Comparison of ENCODE assay signal across 8 mouse cellular contexts in the genomic region with DNA sequence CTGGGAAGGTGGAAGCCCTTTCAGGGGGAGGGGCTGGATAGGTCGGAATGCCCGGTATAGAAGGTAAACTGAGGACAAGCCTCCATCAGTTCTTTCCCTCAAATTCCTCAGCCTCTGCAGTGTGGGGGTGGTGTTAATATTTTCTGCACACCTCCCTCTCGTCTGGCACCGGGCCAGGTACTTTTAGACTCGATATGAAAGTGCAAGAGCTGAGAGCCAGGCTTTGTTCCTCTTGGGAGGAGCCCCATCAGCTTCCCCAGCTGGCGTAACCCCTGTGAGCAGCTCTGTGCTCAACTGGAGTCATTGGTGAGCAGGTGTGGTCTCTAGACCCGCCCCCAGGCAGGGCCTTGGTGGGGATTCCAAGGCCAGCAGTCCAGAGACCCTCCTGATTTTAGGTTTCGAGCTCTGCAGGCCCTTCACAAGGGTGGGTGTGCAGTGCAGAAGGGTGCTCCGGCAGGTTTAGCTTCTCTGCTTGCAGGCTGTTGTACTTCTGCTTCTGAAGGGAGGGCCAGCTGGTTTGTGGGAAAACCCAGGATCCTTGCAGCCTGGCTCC. TPM values are rescaled to one million over a fixed set of nuclear protein-coding genes. Genes with fewer than 3 reads are reported as not detected.
DNase-seq lines count a peak whose midpoint lies in the region; ATAC-seq and TF ChIP-seq lines count a peak whose summit lies in the region.

No protein-coding gene starts in this region.

- H3K4me1 ChIP-seq in hindbrain, embryonic 10.5 days (replicated peaks), result peaks cover 29% of the 10 kb centered on the region
- peaks cover 3% of the 10 kb centered on the region; the same call in 1 of the 2 replicates for H3K4me1 ChIP-seq in hindbrain, embryonic 11.5 days (replicated peaks; ENCODE audit: control insufficient read depth, insufficient read depth, low read length)
- H3K4me1 ChIP-seq in heart, embryonic 15.5 days (replicated peaks), result peaks cover 12% of the 10 kb centered on the region
- H3K4me1 ChIP-seq in lung, postnatal 0 days (ENCODE audit: insufficient read depth, low read depth, low read length), result no peaks in the 10 kb centered on the region; the same call in 1 of the 2 replicates

- no peaks in the 10 kb centered on the region for H3K9me3 ChIP-seq in hindbrain, embryonic 10.5 days
- no peaks in the 10 kb centered on the region for H3K9me3 ChIP-seq in hindbrain, embryonic 11.5 days (ENCODE audit: control insufficient read depth, low read length)
- no peaks in the 10 kb centered on the region for H3K9me3 ChIP-seq in heart, embryonic 15.5 days (replicated peaks)
- H3K9me3 ChIP-seq in lung, postnatal 0 days (ENCODE audit: low read length), result no peaks in the 10 kb centered on the region

- no peak overlapping the region; the same call in 1 of the 2 replicates for H3K9ac ChIP-seq in hindbrain, embryonic 11.5 days (ENCODE audit: low read depth, low read length)
- H3K9ac ChIP-seq in heart, embryonic 15.5 days, result 0 out of 2 replicates have a peak overlapping the region, but pooled peaks have one; percentile 28
- no peak overlapping the region for H3K9ac ChIP-seq in lung, postnatal 0 days (replicated peaks; ENCODE audit: low read depth)

- no peak for TF ChIP-seq CTCF in lung, postnatal 0 days (IDR thresholded peaks at IDR 0.05)

- no peak overlapping the region; the same call in 1 of the 2 replicates for H3K4me3 ChIP-seq in hindbrain, embryonic 10.5 days
- no peak overlapping the region for H3K4me3 ChIP-seq in hindbrain, embryonic 11.5 days (ENCODE audit: low read depth, low read length)
- peak overlapping the region; percentile 29 for H3K4me3 ChIP-seq in heart, embryonic 15.5 days
- H3K4me3 ChIP-seq in lung, postnatal 0 days (ENCODE audit: low read depth, low read length), result 0 out of 2 replicates have a peak overlapping the region, but pooled peaks have one; percentile 3

- WGBS in hindbrain, embryonic 10.5 days, result 27% methylated on average over 9 of the region's 9 CpGs
- 30% methylated on average over 9 of the region's 9 CpGs for WGBS in hindbrain, embryonic 11.5 days
- 21% methylated on average over 9 of the region's 9 CpGs for WGBS in heart, embryonic 15.5 days
- 20% methylated on average over 9 of the region's 9 CpGs for WGBS in lung, postnatal 0 days

- TF ChIP-seq EP300 in lung, postnatal 0 days (IDR thresholded peaks at IDR 0.05), result no peak

- no peak for DNase-seq in hindbrain, embryonic 10.5 days (ENCODE audit: low spot score)
- DNase-seq in hindbrain, embryonic 11.5 days (ENCODE audit: low spot score), result no peak
- peak; percentile 53 to 65 for DNase-seq in cerebellum, postnatal 36 days
- DNase-seq in layer of hippocampus, adult 9-11 months, result peak; percentile 85
- DNase-seq in lung, postnatal 0 days (ENCODE audit: low spot score), result peak; percentile 59
- peak; percentile 82 to 90 for DNase-seq in right cerebral cortex, postnatal 36 days (ENCODE audit: low spot score in 2 of 2)
- DNase-seq in gastrocnemius, adult 18-20 months (ENCODE audit: low spot score), result no peak

- H3K27me3 ChIP-seq in hindbrain, embryonic 10.5 days (ENCODE audit: insufficient read depth, poor library complexity, severe bottlenecking), result peaks cover 19% of the 10 kb centered on the region
- no peaks in the 10 kb centered on the region; the same call in 1 of the 2 replicates for H3K27me3 ChIP-seq in hindbrain, embryonic 11.5 days (ENCODE audit: control insufficient read depth, insufficient read depth, low read length)
- peaks cover 12% of the 10 kb centered on the region; the same call in 1 of the 2 replicates for H3K27me3 ChIP-seq in heart, embryonic 15.5 days
- H3K27me3 ChIP-seq in lung, postnatal 0 days (replicated peaks; ENCODE audit: insufficient read depth, low read length), result no peaks in the 10 kb centered on the region

- peak overlapping the region; percentile 10; the same call in 1 of the 2 replicates for H3K27ac ChIP-seq in hindbrain, embryonic 10.5 days
- H3K27ac ChIP-seq in hindbrain, embryonic 11.5 days (ENCODE audit: low read depth, low read length), result no peak overlapping the region
- peak overlapping the region; percentile 45; the same call in 1 of the 2 replicates for H3K27ac ChIP-seq in heart, embryonic 15.5 days
- H3K27ac ChIP-seq in lung, postnatal 0 days (ENCODE audit: low read length), result no peak overlapping the region

- no peak overlapping the region; the same call in 1 of the 2 replicates for H3K4me2 ChIP-seq in hindbrain, embryonic 11.5 days (replicated peaks; ENCODE audit: low read depth, low read length)
- peak overlapping the region; percentile 65 for H3K4me2 ChIP-seq in heart, embryonic 15.5 days
- peak overlapping the region; percentile 41 for H3K4me2 ChIP-seq in lung, postnatal 0 days (replicated peaks; ENCODE audit: low read depth, low read length)

- peaks cover 5% of the 10 kb centered on the region; the same call in 1 of the 2 replicates for H3K36me3 ChIP-seq in hindbrain, embryonic 10.5 days
- no peaks in the 10 kb centered on the region for H3K36me3 ChIP-seq in hindbrain, embryonic 11.5 days (ENCODE audit: control insufficient read depth, insufficient read depth, low read length)
- no peaks in the 10 kb centered on the region for H3K36me3 ChIP-seq in heart, embryonic 15.5 days
- H3K36me3 ChIP-seq in lung, postnatal 0 days (ENCODE audit: insufficient read depth, low read length), result no peaks in the 10 kb centered on the region

- ATAC-seq in hindbrain, embryonic 11.5 days (ENCODE audit: low FRiP score), result no peak
- ATAC-seq in heart, embryonic 15.5 days (replicated peaks; ENCODE audit: insufficient number of reproducible peaks, insufficient read depth, low FRiP score, low read depth), result peak; percentile 63
- peak; percentile 72 for ATAC-seq in lung, postnatal 0 days

RNA-seq across cellular contexts. Expression of a gene that starts 4.7 kb away (rescaled TPM):
- 3.5 and 4.3 TPM in 2 replicates for polyA plus RNA-seq in hindbrain, embryonic 10.5 days (2016; fragmentation: Nextera tagmentation; extraction: Ambion mirVana)
- polyA plus RNA-seq in hindbrain, embryonic 11.5 days (2014; fragmentation: Nextera tagmentation; extraction: Ambion mirVana), result 3.8 and 4.7 TPM in 2 replicates
- polyA plus RNA-seq in heart, embryonic 15.5 days (2015; fragmentation: Nextera tagmentation; extraction: Ambion mirVana), result 1.2 and 2.6 TPM in 2 replicates
- polyA plus RNA-seq in lung, postnatal 0 days (2015; fragmentation: Nextera tagmentation; extraction: Ambion mirVana), result 0.27 and 0.49 TPM in 2 replicates
- total RNA-seq in gastrocnemius, adult 18-20 months (2021), result 1 to 10 TPM; 2.2 to 2.5 TPM

RNA-seq across cellular contexts. Expression of a gene that starts 15.9 kb away (rescaled TPM):
- 0.58 and 0.62 TPM in 2 replicates for polyA plus RNA-seq in hindbrain, embryonic 10.5 days (2016; fragmentation: Nextera tagmentation; extraction: Ambion mirVana)
- 0.12 and 0.14 TPM in 2 replicates for polyA plus RNA-seq in hindbrain, embryonic 11.5 days (2014; fragmentation: Nextera tagmentation; extraction: Ambion mirVana)
- 0.16 and 1.2 TPM in 2 replicates for polyA plus RNA-seq in heart, embryonic 15.5 days (2015; fragmentation: Nextera tagmentation; extraction: Ambion mirVana)
- 0.13 TPM in 2 replicates for polyA plus RNA-seq in lung, postnatal 0 days (2015; fragmentation: Nextera tagmentation; extraction: Ambion mirVana)
- total RNA-seq in gastrocnemius, adult 18-20 months (2021), result 100 to 1,000 TPM; 256 to 268 TPM

RNA-seq across cellular contexts. Expression of a gene that starts 43.3 kb away (rescaled TPM):
- 0.38 and 0.60 TPM in 2 replicates for polyA plus RNA-seq in hindbrain, embryonic 10.5 days (2016; fragmentation: Nextera tagmentation; extraction: Ambion mirVana)
- 0.31 and 0.36 TPM in 2 replicates for polyA plus RNA-seq in hindbrain, embryonic 11.5 days (2014; fragmentation: Nextera tagmentation; extraction: Ambion mirVana)
- 0.19 and 0.71 TPM in 2 replicates for polyA plus RNA-seq in heart, embryonic 15.5 days (2015; fragmentation: Nextera tagmentation; extraction: Ambion mirVana)
- 2.1 and 3.3 TPM in 2 replicates for polyA plus RNA-seq in lung, postnatal 0 days (2015; fragmentation: Nextera tagmentation; extraction: Ambion mirVana)
- total RNA-seq in gastrocnemius, adult 18-20 months (2021), result under 1 TPM; 0.14 to 0.40 TPM

RNA-seq across cellular contexts. Expression of a gene that starts 59.5 kb away (rescaled TPM):
- polyA plus RNA-seq in hindbrain, embryonic 10.5 days (2016; fragmentation: Nextera tagmentation; extraction: Ambion mirVana), result not detected in 2 replicates
- not detected in 2 replicates for polyA plus RNA-seq in hindbrain, embryonic 11.5 days (2014; fragmentation: Nextera tagmentation; extraction: Ambion mirVana)
- polyA plus RNA-seq in heart, embryonic 15.5 days (2015; fragmentation: Nextera tagmentation; extraction: Ambion mirVana), result not detected in 2 replicates
- polyA plus RNA-seq in lung, postnatal 0 days (2015; fragmentation: Nextera tagmentation; extraction: Ambion mirVana), result 0.11 and 0.21 TPM in 2 replicates
- total RNA-seq in gastrocnemius, adult 18-20 months (2021), result 1 to 10 TPM; 1.2 to 1.7 TPM

Comparison
In these comparisons a context has a peak if more than half of its experiments do, and no peak if none do; other contexts are left out.
1. H3K27ac ChIP-seq: peak in hindbrain, embryonic 10.5 days (single experiment) and heart, embryonic 15.5 days (single experiment); none in hindbrain, embryonic 11.5 days (single experiment) and lung, postnatal 0 days (single experiment).
2. DNase-seq: peak in cerebellum, postnatal 36 days (2 of 2), layer of hippocampus, adult 9-11 months (single experiment), lung, postnatal 0 days (single experiment) and right cerebral cortex, postnatal 36 days (2 of 2); none in hindbrain, embryonic 10.5 days (single experiment), hindbrain, embryonic 11.5 days (single experiment) and gastrocnemius, adult 18-20 months (single experiment).
3. H3K4me3 ChIP-seq: peak in heart, embryonic 15.5 days (single experiment) and lung, postnatal 0 days (single experiment); none in hindbrain, embryonic 10.5 days (single experiment) and hindbrain, embryonic 11.5 days (single experiment).